Mouse (Mus musculus): ENCODE measurements at regions not wholly inside any gene's neighbourhood (a gene's known extent, or its start where the extent isn't known, plus 50 kb on each side); places are given as distances from the start of the nearest gene placed in this dataset.
A peak's percentile ranks its signal among the peaks of the same experiment; 100 is the strongest.

DNA sequence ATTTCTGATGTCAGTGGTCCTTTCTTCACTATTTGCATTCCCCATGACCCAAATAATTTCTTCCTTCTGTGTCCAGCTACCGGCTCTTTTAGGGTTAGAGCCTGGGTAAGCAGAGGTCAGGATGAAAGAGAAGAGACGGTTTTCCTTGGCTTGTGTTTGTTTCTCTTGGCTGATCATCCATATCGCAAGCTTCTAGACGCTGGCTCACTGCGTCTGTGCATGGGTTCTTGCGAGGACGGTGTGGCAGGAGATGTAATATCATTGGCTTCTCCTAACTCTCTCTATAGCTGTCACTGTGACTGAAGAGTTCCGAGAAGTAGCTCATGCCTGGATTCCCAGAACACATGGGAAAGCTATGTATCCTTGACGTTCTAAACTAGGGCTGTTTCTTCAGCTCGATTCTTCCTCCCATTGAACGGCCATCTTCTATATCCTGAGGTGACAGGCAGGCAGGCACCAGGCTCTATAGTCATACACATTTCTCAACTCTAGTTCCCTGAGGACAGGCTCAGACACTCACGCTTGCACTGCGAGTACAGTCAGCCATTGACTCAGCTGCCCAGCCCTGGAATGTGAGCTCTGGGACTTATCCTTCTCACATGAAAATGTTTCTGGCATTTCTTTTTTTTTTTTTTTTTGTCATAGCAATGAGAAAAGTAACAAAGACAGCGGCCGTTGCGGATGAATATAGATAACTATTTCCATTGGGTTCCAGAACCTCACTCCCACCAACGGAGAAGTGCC, 85.0 kb downstream of the Bach1 start:
- peaks cover 22% of the 10 kb centered on the region for H3K4me1 ChIP-seq (replicated peaks)
- no peaks in the 10 kb centered on the region for H3K36me3 ChIP-seq
- H3K4me3 ChIP-seq = no peak overlapping the region
- no peak overlapping the region for H3K4me2 ChIP-seq
- no peak overlapping the region for H3K27ac ChIP-seq (replicated peaks)
- ATAC-seq (ENCODE audit: low read depth) = no peak
- H3K9me3 ChIP-seq = no peaks in the 10 kb centered on the region
- H3K9ac ChIP-seq = no peak overlapping the region
- WGBS = 69% methylated on average over 17 of the region's 17 CpGs
- H3K27me3 ChIP-seq = no peaks in the 10 kb centered on the region

DNA sequence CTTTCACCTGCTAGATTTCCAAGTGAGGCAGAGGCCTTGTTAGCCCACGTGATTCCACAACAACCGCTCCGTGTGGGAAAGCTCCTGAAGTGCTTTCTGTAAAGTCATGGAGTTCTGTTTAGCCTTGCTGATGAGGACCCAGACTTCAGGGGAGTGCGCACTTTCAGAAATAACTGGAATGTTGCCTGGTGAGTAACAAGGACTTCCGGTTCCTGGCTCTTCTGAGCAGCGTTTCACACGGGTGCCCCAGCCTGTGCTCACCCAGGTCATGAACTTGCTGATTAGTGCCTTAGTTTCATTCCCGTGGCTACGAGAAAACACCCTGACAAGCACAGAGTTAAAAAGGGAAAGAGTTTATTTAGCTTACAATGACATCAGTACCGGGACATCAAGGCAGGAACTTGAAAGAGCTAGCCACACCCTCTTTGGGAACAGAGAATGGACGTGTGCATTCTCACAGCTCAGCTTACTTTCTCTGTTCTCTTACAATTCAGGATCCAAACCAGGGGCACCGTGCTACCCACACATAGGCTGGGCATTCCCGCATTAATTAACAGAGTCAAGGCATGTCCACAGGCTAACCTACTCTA, 85.8 kb downstream of the Bach1 start:
- Histone ChIP-seq H3K36me3 (no peaks in the 10 kb centered on the region), H3K4me2 (no peak overlapping the region), H3K27ac (replicated peaks) (no peak overlapping the region), H3K27me3 (no peaks in the 10 kb centered on the region), H3K9ac (no peak overlapping the region), H3K4me3 (no peak overlapping the region), H3K4me1 (replicated peaks) (peaks cover 26% of the 10 kb centered on the region), H3K9me3 (no peaks in the 10 kb centered on the region)
- ATAC-seq (ENCODE audit: low read depth) = no peak
- WGBS = 61% methylated on average over 13 of the region's 13 CpGs

DNA sequence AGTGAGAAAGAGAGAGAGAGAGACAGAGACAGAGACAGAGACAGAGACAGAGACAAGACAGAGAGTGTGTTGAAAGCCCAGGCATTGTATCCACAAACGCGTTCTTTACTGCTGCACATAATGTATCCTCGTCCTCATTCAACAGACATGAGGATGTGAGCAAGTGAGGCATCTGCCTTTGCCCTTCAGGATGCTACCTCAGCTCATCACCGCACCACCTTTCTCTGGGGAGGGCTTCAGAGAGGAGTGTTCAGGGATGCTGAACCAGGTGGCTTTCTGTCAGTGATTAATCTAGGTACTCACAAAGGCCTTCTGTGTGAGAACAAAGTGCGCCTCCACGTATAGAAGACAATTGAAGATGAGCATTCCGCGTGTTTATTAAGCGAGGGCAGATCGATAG, 90.8 kb downstream of the Bach1 start:
- peak; percentile 48 for ATAC-seq (ENCODE audit: low read depth)
- H3K4me3 ChIP-seq = no peak overlapping the region
- H3K27ac ChIP-seq (replicated peaks) = peak overlapping the region; percentile 46
- H3K4me1 ChIP-seq (replicated peaks) = peaks cover 23% of the 10 kb centered on the region
- no peak overlapping the region for H3K9ac ChIP-seq
- 36% methylated on average over 10 of the region's 10 CpGs for WGBS
- H3K27me3 ChIP-seq = 0 out of 2 replicates have a peak, but pooled peaks cover 3% of the 10 kb centered on the region
- no peak overlapping the region for H3K4me2 ChIP-seq
- H3K9me3 ChIP-seq = no peaks in the 10 kb centered on the region
- no peaks in the 10 kb centered on the region for H3K36me3 ChIP-seq

DNA sequence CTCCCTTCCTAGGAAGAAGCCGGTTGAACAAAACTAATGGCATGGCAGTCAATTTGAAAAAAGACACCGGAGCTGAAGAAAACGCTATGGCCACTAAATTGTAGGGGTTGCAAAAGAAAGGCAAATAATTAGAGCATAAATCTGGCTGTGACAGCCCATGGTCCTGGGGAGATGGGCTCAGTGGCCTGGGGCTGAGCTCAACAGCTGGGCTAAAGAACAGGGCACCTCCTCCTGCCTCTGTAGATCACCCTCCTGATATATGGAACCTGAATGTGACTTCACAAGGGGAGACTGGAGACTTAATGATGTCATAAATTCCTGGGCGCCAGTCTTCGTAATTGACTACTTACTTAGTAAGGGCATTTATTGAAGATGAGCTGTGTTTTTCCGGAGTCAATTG, 91.2 kb downstream of the Bach1 start:
- Histone ChIP-seq H3K36me3 (no peaks in the 10 kb centered on the region), H3K9me3 (no peaks in the 10 kb centered on the region), H3K9ac (no peak overlapping the region), H3K27ac (replicated peaks) (peak overlapping the region; percentile 46; the same call in 1 of the 2 replicates), H3K4me2 (no peak overlapping the region), H3K4me1 (replicated peaks) (peaks cover 23% of the 10 kb centered on the region), H3K4me3 (no peak overlapping the region), H3K27me3 (0 out of 2 replicates have a peak, but pooled peaks cover 3% of the 10 kb centered on the region)
- ATAC-seq (ENCODE audit: low read depth) = peak; percentile 87
- 11% methylated on average over 6 of the region's 6 CpGs for WGBS

- Histone ChIP-seq H3K36me3 (no peaks in the 10 kb centered on the region), H3K4me1 (replicated peaks) (peaks cover 13% of the 10 kb centered on the region), H3K27me3 (peaks cover 7% of the 10 kb centered on the region; the same call in 1 of the 2 replicates), H3K4me3 (peak overlapping the region; percentile 22), H3K9ac (peak overlapping the region; percentile 13; the same call in 1 of the 2 replicates), H3K4me2 (peak overlapping the region; percentile 55), H3K9me3 (no peaks in the 10 kb centered on the region), H3K27ac (replicated peaks) (no peak overlapping the region)
- WGBS = 9% methylated on average over 20 of the region's 20 CpGs
- peak; percentile 88 for ATAC-seq (ENCODE audit: low read depth)
Measured at GRCm38 (mm10) chr16:87796514-87797248, 97.9 kb downstream of the Bach1 start.

GRCm38 (mm10) chr16:87802317-87802716, 103.6 kb downstream of the Bach1 start:
- WGBS = 88% methylated on average over 4 of the region's 4 CpGs
- H3K4me3 ChIP-seq = no peak overlapping the region

GRCm38 (mm10) chr16:87817590-87817989, 118.8 kb downstream of the Bach1 start:
- WGBS = 49% methylated on average over 8 of the region's 8 CpGs
- H3K27ac ChIP-seq (replicated peaks) = peak overlapping the region; percentile 40; the same call in 1 of the 2 replicates
- no peaks in the 10 kb centered on the region for H3K27me3 ChIP-seq
- ATAC-seq (ENCODE audit: low read depth) = peak; percentile 11; the same call in 1 of the 2 replicates
- no peaks in the 10 kb centered on the region for H3K9me3 ChIP-seq
- H3K4me2 ChIP-seq = no peak overlapping the region
- H3K4me1 ChIP-seq (replicated peaks) = peaks cover 11% of the 10 kb centered on the region
- H3K4me3 ChIP-seq = no peak overlapping the region
- H3K36me3 ChIP-seq = no peaks in the 10 kb centered on the region
- no peak overlapping the region for H3K9ac ChIP-seq

More at GRCm38 (mm10) chr16:87802317-87802716, 103.6 kb downstream of the Bach1 start:
- Histone ChIP-seq H3K9ac (no peak overlapping the region), H3K27ac (replicated peaks) (no peak overlapping the region), H3K27me3 (0 out of 2 replicates have a peak, but pooled peaks cover 4% of the 10 kb centered on the region), H3K4me1 (replicated peaks) (peaks cover 2% of the 10 kb centered on the region; the same call in 1 of the 2 replicates), H3K36me3 (no peaks in the 10 kb centered on the region), H3K9me3 (no peaks in the 10 kb centered on the region), H3K4me2 (no peak overlapping the region)
- ATAC-seq (ENCODE audit: low read depth) = no peak

DNA sequence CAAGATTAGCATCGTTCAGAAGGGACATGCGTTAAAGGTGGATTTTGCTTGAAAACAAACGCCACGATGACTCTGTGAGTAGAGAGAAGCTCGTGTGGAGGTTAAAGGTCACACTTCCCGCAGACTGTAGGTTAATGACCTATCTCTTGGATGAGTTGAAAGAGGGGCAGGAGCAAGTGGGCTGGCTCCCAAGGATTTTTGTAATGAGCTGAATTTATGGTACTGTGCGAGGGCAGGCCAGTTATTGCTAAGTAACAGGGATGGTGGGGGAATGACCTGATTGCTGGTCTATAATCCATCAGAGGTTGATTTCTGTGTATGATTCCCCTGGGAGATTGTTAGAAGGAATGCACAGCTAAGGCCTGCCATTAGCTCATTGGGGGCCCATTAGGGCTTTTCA, 135.6 kb downstream of the Bach1 start:
- peak overlapping the region; percentile 62 for H3K27ac ChIP-seq (replicated peaks)
- no peaks in the 10 kb centered on the region for H3K36me3 ChIP-seq
- H3K27me3 ChIP-seq = no peaks in the 10 kb centered on the region
- H3K4me2 ChIP-seq = no peak overlapping the region
- no peak overlapping the region for H3K4me3 ChIP-seq
- WGBS = 41% methylated on average over 7 of the region's 7 CpGs
- peak; percentile 65 for ATAC-seq (ENCODE audit: low read depth)
- peaks cover 24% of the 10 kb centered on the region for H3K4me1 ChIP-seq (replicated peaks)
- H3K9ac ChIP-seq = no peak overlapping the region
- H3K9me3 ChIP-seq = no peaks in the 10 kb centered on the region

DNA sequence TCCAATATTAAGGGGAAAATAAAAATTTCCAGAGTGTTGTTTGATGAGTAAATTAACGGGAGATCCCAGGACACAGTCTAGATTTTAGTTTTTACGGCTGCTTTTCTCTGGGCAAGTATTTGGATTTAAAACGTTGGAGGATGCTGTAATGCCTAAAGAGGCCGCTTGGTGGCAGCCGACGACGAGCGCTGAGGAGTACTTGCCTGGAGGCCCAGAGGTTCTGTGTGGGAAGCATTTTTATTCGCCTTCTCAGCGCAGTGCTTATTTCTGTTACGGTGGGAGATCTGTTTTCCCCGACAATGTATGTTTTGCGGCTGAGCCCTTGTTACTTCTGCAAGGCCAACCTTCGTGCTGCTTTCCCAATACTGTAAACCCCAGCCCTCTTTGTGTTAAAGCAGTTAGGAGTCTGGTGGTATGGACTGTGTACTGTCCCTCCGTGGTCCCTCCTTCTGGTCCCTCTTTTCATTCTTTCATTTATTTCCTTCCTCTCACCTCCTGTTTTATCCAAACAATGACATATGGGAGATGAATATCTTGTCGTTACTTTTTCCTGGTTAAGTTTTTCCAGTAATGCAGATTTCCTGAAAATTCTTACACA, 142.3 kb downstream of the Bach1 start:
- no peaks in the 10 kb centered on the region for H3K36me3 ChIP-seq
- no peak overlapping the region for H3K4me3 ChIP-seq
- ATAC-seq (ENCODE audit: low read depth) = peak; percentile 85
- no peak overlapping the region for H3K9ac ChIP-seq
- WGBS = 14% methylated on average over 16 of the region's 16 CpGs
- peak overlapping the region; percentile 30; the same call in 1 of the 2 replicates for H3K4me2 ChIP-seq
- no peaks in the 10 kb centered on the region; the same call in 1 of the 2 replicates for H3K4me1 ChIP-seq (replicated peaks)
- H3K27ac ChIP-seq (replicated peaks) = 0 out of 2 replicates have a peak overlapping the region, but pooled peaks have one; percentile 59
- no peaks in the 10 kb centered on the region for H3K9me3 ChIP-seq
- no peaks in the 10 kb centered on the region for H3K27me3 ChIP-seq

Data from neural tube, embryonic 13.5 days (tissue).